Mouse (Mus musculus) thymus, adult 2 months (tissue): ENCODE measurements at regions not wholly inside any gene's neighbourhood (a gene's known extent, or its start where the extent isn't known, plus 50 kb on each side); places are given as distances from the start of the nearest gene placed in this dataset.
"Not testable (repeated sequence)": the region's sequence is repeated elsewhere in the genome, so short reads cannot be mapped to it uniquely, and the experiment has no call there.

Experiments used
- DNase-seq: peaks from one replicate; pipeline ENCODE4 v3.0.0; 2021
- H3K27ac ChIP-seq: fragments of 200-500 bp; 2 replicates; pipeline ENCODE4 v1.5.1; 2012; ENCODE audit warnings: low read length, control low read depth; ENCODE audit not compliant: control insufficient read depth, insufficient read depth
- H3K27me3 ChIP-seq: fragments of 200-500 bp; 2 replicates; pipeline ENCODE4 v1.6.1; 2012; ENCODE audit warnings: mild to moderate bottlenecking, low read length, moderate library complexity, mixed read lengths; ENCODE audit not compliant: control insufficient read depth, insufficient read depth
- H3K36me3 ChIP-seq: fragments of 200-500 bp; 2 replicates; pipeline ENCODE4 v1.6.1; 2012; ENCODE audit warnings: mild to moderate bottlenecking, low read length, moderate library complexity; ENCODE audit not compliant: control insufficient read depth, insufficient read depth
- H3K4me1 ChIP-seq: fragments of 200-500 bp; replicated peaks from 2 replicates; pipeline ENCODE4 v1.6.1; 2012; ENCODE audit warnings: low read length; ENCODE audit not compliant: control insufficient read depth, insufficient read depth
- H3K4me3 ChIP-seq: fragments of 200-500 bp; 2 replicates; pipeline ENCODE4 v1.5.1; 2012; ENCODE audit warnings: mild to moderate bottlenecking, low read length, control low read depth, moderate library complexity; ENCODE audit not compliant: control insufficient read depth, insufficient read depth
- CTCF ChIP-seq: fragments of 200-500 bp; IDR thresholded peaks from 2 replicates; pipeline ENCODE4 v1.5.1; 2012; ENCODE audit warnings: mild to moderate bottlenecking, control low read depth, low read length, moderate library complexity, borderline replicate concordance; ENCODE audit not compliant: control insufficient read depth, poor library complexity, insufficient read depth; ENCODE audit errors: extremely low read depth
- POLR2A ChIP-seq: fragments of 200-500 bp; IDR thresholded peaks from 2 replicates; pipeline ENCODE4 v1.6.1; 2012; ENCODE audit warnings: mild to moderate bottlenecking, low read length, control low read depth, moderate library complexity; ENCODE audit not compliant: control insufficient read depth, poor library complexity, insufficient read depth; ENCODE audit errors: extremely low read depth
- WGBS: fragments of 180-500 bp; shearing (Covaris S2); methylation state at CpG from one replicate; pipeline ENCODE4 v1.1.7; 2018; 5-methylcytosine and 5-hydroxymethylcytosine counted together

- 91% methylated on average over 9 of the region's 9 CpGs for WGBS
- TF ChIP-seq POLR2A (no peak), CTCF (no peak)
- Histone ChIP-seq H3K36me3 (no peaks in the 10 kb centered on the region), H3K27me3 (no peaks in the 10 kb centered on the region), H3K4me3 (no peak overlapping the region), H3K27ac (no peak overlapping the region), H3K4me1 (peaks cover 8% of the 10 kb centered on the region; the same call in 1 of the 2 replicates)
- DNase-seq, result no peak
Measured at GRCm38 (mm10) chr13:111903931-111904330, 95.1 kb upstream of the Map3k1 start.

DNA sequence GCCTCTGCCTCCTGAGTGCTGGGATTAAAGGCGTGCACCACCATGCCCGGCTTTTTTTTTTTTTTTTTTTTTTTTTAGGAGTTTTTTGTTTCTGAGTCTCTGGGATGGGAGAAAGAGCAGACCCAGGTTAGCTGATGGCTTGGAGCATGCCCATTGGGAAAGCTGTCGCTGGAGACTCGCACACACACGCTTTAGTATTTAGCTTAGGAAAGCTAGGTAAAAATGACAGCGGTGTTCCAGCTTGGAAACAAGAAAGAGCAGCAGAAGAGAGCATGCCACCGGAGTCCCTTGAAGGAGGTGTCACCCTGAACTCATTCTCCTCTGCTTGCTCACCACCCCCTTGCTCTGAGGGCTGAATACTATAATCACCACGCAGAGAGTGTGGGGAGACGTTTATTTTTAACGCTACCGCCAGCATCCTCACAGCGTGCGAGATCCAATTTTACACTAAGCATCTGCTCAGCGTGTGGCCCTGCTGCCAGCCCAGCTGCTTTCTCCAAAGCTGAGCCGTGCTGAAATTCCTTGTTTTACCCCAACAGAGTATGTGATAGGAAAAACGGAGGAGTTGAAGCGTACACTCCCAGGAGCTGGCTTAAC is 95.9 kb upstream of the Map3k1 start:
- 82% methylated on average over 16 of the region's 17 CpGs for WGBS

GRCm38 (mm10) chr13:111905213-111905701 is 96.5 kb upstream of the Map3k1 start:
- DNase-seq, result no peak
- Histone ChIP-seq H3K4me3 (no peak overlapping the region), H3K27me3 (no peaks in the 10 kb centered on the region)

More for the DNA sequence above, 95.9 kb upstream of the Map3k1 start:
- TF ChIP-seq CTCF (no peak), POLR2A (no peak)
- Histone ChIP-seq H3K36me3 (no peaks in the 10 kb centered on the region), H3K4me1 (peaks cover 8% of the 10 kb centered on the region; the same call in 1 of the 2 replicates), H3K27me3 (no peaks in the 10 kb centered on the region), H3K27ac (no peak overlapping the region), H3K4me3 (no peak overlapping the region)
- DNase-seq, result no peak

DNA sequence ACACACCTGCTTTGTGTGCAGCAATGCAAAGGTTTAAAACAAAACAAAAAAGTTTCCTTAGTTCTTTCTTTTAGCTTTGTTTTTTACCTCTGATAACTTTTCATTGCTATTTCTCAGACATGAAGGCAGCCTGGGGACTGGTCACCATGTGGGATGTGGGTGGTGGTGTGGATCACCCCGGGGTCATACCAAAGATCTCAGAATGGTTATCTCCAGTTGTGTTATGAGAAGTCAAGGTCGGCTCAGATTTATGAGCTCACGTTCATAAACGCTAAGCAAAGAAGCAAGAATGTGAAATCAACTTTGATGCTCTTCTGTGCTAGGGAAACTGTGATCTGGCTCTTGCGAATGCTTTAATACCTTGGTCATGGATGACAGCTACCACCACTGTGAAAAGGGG is 102.3 kb upstream of the Map3k1 start:
- H3K27me3 ChIP-seq, result no peaks in the 10 kb centered on the region
- no peak overlapping the region for H3K4me3 ChIP-seq
- H3K27ac ChIP-seq, result no peak overlapping the region
- no peaks in the 10 kb centered on the region for H3K4me1 ChIP-seq
- DNase-seq, result no peak
- TF ChIP-seq POLR2A, result no peak
- TF ChIP-seq CTCF, result no peak
- 98% methylated on average over 5 of the region's 5 CpGs for WGBS
- no peaks in the 10 kb centered on the region for H3K36me3 ChIP-seq

More at GRCm38 (mm10) chr13:111905213-111905701, 96.5 kb upstream of the Map3k1 start:
- 49% methylated on average over 10 of the region's 10 CpGs for WGBS
- no peak for TF ChIP-seq CTCF
- no peak for TF ChIP-seq POLR2A
- Histone ChIP-seq H3K27ac (no peak overlapping the region), H3K36me3 (no peaks in the 10 kb centered on the region), H3K4me1 (peaks cover 8% of the 10 kb centered on the region; the same call in 1 of the 2 replicates)

DNA sequence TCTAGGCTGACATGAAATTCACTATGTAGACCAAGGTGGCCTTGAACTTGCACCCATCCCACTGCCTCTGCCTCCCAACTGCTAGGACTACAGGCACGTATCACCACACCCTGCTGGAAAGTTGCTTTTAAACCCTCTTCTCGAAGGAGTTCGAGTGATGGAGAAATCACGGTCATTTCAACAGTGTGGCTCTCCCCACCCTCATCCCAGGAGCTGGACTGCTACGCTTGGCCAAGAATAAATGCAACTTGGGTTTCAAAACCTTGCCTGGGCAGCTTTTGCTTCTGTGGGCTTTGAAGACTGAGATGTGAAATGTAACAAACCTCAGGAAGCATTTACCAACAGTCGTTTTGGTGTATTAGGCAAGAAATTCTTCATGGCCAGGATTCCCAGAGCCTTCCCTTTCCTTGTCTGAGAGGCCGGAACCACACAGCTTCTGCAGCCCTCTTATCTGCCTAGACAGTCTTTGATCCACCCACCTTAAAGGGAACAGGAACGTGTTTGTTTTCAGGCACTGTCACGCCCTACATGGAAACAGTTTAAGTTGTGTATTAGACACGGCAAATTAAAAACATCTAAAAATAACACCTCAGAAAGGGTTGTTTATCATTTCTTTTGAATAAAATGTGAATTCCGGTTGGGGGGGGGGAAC is 103.0 kb upstream of the Map3k1 start:
- DNase-seq, result no peak
- no peak overlapping the region for H3K4me3 ChIP-seq
- TF ChIP-seq POLR2A (no peak), CTCF (no peak)
- no peak overlapping the region for H3K27ac ChIP-seq
- H3K4me1 ChIP-seq, result no peaks in the 10 kb centered on the region
- H3K36me3 ChIP-seq, result no peaks in the 10 kb centered on the region
- 91% methylated on average over 11 of the region's 11 CpGs for WGBS
- no peaks in the 10 kb centered on the region for H3K27me3 ChIP-seq

- Histone ChIP-seq H3K27ac (no peak overlapping the region), H3K4me1 (no peaks in the 10 kb centered on the region), H3K36me3 (no peaks in the 10 kb centered on the region), H3K4me3 (no peak overlapping the region), H3K27me3 (no peaks in the 10 kb centered on the region)
- TF ChIP-seq CTCF (no peak), POLR2A (no peak)
- 91% methylated on average over 5 of the region's 5 CpGs for WGBS
- no peak for DNase-seq
Measured at GRCm38 (mm10) chr13:111914348-111914913, 105.6 kb upstream of the Map3k1 start.

GRCm38 (mm10) chr13:111919417-111919816 is 110.6 kb upstream of the Map3k1 start:
- not testable (repeated sequence) for H3K36me3 ChIP-seq, H3K27me3 ChIP-seq, H3K4me1 ChIP-seq, DNase-seq, H3K27ac ChIP-seq, H3K4me3 ChIP-seq
- WGBS, result 92% methylated on average over 11 of the region's 11 CpGs
